Mouse (Mus musculus): ENCODE measurements at regions not wholly inside any gene's neighbourhood (a gene's known extent, or its start where the extent isn't known, plus 50 kb on each side); places are given as distances from the start of the nearest gene placed in this dataset.

DNA sequence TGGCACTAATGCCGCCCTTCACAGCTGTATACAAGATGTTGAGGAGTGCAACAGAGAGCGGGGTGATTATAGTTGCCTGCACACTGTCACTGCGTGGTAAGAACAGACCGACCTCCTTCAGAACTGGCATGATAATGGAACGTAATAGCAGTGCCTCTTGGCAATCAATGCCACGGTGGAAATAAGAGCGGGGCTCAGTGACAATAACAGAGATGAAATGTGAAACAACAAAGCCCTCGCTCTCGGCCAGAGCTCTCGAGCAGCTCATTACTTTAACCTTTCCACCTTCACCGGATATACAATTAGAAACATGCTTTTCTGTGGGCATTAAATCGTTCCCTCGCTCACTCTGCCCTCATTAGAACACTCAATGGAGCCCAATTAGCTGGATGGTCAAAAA is 277.7 kb upstream of the Nt5e start:
- TF ChIP-seq NRF1 (IDR thresholded peaks at IDR 0.05; ENCODE audit: low read depth, low read length): no peak
- no peak for TF ChIP-seq CTCF (conservative IDR thresholded peaks at IDR 0.05 in 1 of 2, IDR thresholded peaks at IDR 0.05 in 1 of 2; ENCODE audit: low read depth in 2 of 2, low read length in 2 of 2)
- TF ChIP-seq KAT2A (IDR thresholded peaks at IDR 0.05; ENCODE audit: insufficient replicate concordance, low read length): no peak
- no peak for TF ChIP-seq MAFK (IDR thresholded peaks at IDR 0.05; ENCODE audit: insufficient replicate concordance, low read length)
- no peak for TF ChIP-seq SMC3 (IDR thresholded peaks at IDR 0.05; ENCODE audit: low read depth, low read length)
- no peak for TF ChIP-seq POLR2A (IDR thresholded peaks at IDR 0.05; ENCODE audit: low read depth, low read length)
- no peak for TF ChIP-seq BHLHE40 (IDR thresholded peaks at IDR 0.05; ENCODE audit: low read depth, low read length)
- no peak for TF ChIP-seq ELF1 (IDR thresholded peaks at IDR 0.05; ENCODE audit: low read depth, low read length)
- TF ChIP-seq JUND (conservative IDR thresholded peaks at IDR 0.05; ENCODE audit: low read depth, low read length): no peak
- TF ChIP-seq E2F4 (IDR thresholded peaks at IDR 0.05; ENCODE audit: insufficient replicate concordance, low read depth, low read length): no peak
- no peak for TF ChIP-seq GABPA (IDR thresholded peaks at IDR 0.05; ENCODE audit: insufficient replicate concordance, low read depth, low read length)
- no peak for TF ChIP-seq UBTF (IDR thresholded peaks at IDR 0.05; ENCODE audit: low read depth, low read length)
